Mouse (Mus musculus): Measurements from ENCODE around the gene Chtf18. TPM values are rescaled to one million over a fixed set of nuclear protein-coding genes. Genes with fewer than 3 reads are reported as not detected.

The Chtf18 gene
- polyA plus RNA-seq, 1 experiment from 2014 or later: 23.0 TPM

DNA sequence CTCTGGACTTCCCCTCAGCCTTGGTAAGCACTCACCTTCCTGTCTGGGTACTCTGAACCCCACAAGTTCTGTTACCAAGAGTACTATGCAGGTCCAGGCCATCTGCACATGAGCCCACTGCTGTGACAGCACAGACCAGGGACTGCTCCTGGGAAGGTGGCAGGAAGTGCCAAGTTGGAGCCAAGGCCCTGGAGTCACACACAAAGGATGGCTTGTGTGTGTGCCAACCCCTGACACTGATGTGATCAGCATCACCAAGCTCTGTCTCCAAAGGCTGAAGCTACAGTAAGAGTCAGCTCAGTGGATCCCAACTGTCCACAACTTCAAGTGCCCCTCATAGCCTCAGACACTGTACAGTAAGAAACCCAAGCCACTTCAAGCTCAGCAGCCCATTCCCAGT, 54.2 kb downstream of the Chtf18 start:
- H3K4me3 ChIP-seq (ENCODE audit: low read depth, low read length): no peak overlapping the region
- H3K27me3 ChIP-seq (replicated peaks; ENCODE audit: control insufficient read depth, insufficient read depth, low read length): no peaks in the 10 kb centered on the region
- H3K9ac ChIP-seq (ENCODE audit: low read length): no peak overlapping the region
- no peaks in the 10 kb centered on the region for H3K36me3 ChIP-seq (ENCODE audit: control insufficient read depth, insufficient read depth, low read length)
- DNase-seq (ENCODE audit: low spot score): no peak
- no peak overlapping the region for H3K27ac ChIP-seq (ENCODE audit: low read depth)
- no peaks in the 10 kb centered on the region for H3K9me3 ChIP-seq (ENCODE audit: control insufficient read depth, low read length)
- no peak for ATAC-seq (replicated peaks; ENCODE audit: low FRiP score, low TSS enrichment, low read depth)
- no peak overlapping the region for H3K4me2 ChIP-seq (ENCODE audit: low read length)
- no peaks in the 10 kb centered on the region for H3K4me1 ChIP-seq (replicated peaks; ENCODE audit: control insufficient read depth, insufficient read depth, low read length)

Small RNAs within 50 kb of the gene (microRNA-seq; reads per million reads assigned to microRNA genes)
- not detected for gene Gm25083

Other genes with a start within 250 kb of the Chtf18 start
- 0.19 and 0.36 TPM in 2 replicates for gene Sstr5, start 230.1 kb downstream of the Chtf18 start, polyA plus RNA-seq (2014; fragmentation: Nextera tagmentation; extraction: Ambion mirVana)
- gene Sox8, start 156.7 kb downstream of the Chtf18 start, polyA plus RNA-seq (2014; fragmentation: Nextera tagmentation; extraction: Ambion mirVana): 9.1 and 9.4 TPM in 2 replicates
- gene Lmf1, start 148.3 kb downstream of the Chtf18 start, polyA plus RNA-seq (2014; fragmentation: Nextera tagmentation; extraction: Ambion mirVana): 31.3 and 33.5 TPM in 2 replicates
- gene Gng13, start 10.2 kb downstream of the Chtf18 start, polyA plus RNA-seq (2014; fragmentation: Nextera tagmentation; extraction: Ambion mirVana): 2.4 and 2.7 TPM in 2 replicates
- gene Rpusd1, start 251 bp upstream of the Chtf18 start, polyA plus RNA-seq (2014; fragmentation: Nextera tagmentation; extraction: Ambion mirVana): 23.7 and 24.6 TPM in 2 replicates
- gene Mslnl, start 8.6 kb upstream of the Chtf18 start, polyA plus RNA-seq (2014; fragmentation: Nextera tagmentation; extraction: Ambion mirVana): 0.08 TPM in 1 of 2 replicates, not detected in the other
- 10.5 and 12.9 TPM in 2 replicates for gene Msln, start 27.0 kb upstream of the Chtf18 start, polyA plus RNA-seq (2014; fragmentation: Nextera tagmentation; extraction: Ambion mirVana)
- gene Narfl, start 46.4 kb upstream of the Chtf18 start, polyA plus RNA-seq (2014; fragmentation: Nextera tagmentation; extraction: Ambion mirVana): 25.2 and 29.3 TPM in 2 replicates
- gene Haghl, start 58.3 kb upstream of the Chtf18 start, polyA plus RNA-seq (2014; fragmentation: Nextera tagmentation; extraction: Ambion mirVana): 57.2 and 67.8 TPM in 2 replicates
- 0.28 TPM in 2 replicates for gene Ccdc78, start 59.2 kb upstream of the Chtf18 start, polyA plus RNA-seq (2014; fragmentation: Nextera tagmentation; extraction: Ambion mirVana)
- gene Fam173a, start 65.5 kb upstream of the Chtf18 start, polyA plus RNA-seq (2014; fragmentation: Nextera tagmentation; extraction: Ambion mirVana): 93.5 and 93.8 TPM in 2 replicates
- 0.34 TPM in 1 of 2 replicates, not detected in the other for gene AC134908.4, start 68.2 kb upstream of the Chtf18 start, polyA plus RNA-seq (2014; fragmentation: Nextera tagmentation; extraction: Ambion mirVana)
- gene Metrn, start 69.7 kb upstream of the Chtf18 start, polyA plus RNA-seq (2014; fragmentation: Nextera tagmentation; extraction: Ambion mirVana): 8.6 and 9.2 TPM in 2 replicates
- gene Fbxl16, start 81.7 kb upstream of the Chtf18 start, polyA plus RNA-seq (2014; fragmentation: Nextera tagmentation; extraction: Ambion mirVana): 3.9 and 4.7 TPM in 2 replicates
- 29.4 and 30.8 TPM in 2 replicates for gene Wdr24, start 96.2 kb upstream of the Chtf18 start, polyA plus RNA-seq (2014; fragmentation: Nextera tagmentation; extraction: Ambion mirVana)
- 39.5 and 40.2 TPM in 2 replicates for gene Jmjd8, start 101.4 kb upstream of the Chtf18 start, polyA plus RNA-seq (2014; fragmentation: Nextera tagmentation; extraction: Ambion mirVana)
- 345 and 350 TPM in 2 replicates for gene Stub1, start 106.0 kb upstream of the Chtf18 start, polyA plus RNA-seq (2014; fragmentation: Nextera tagmentation; extraction: Ambion mirVana)
- gene Rhbdl1, start 109.9 kb upstream of the Chtf18 start, polyA plus RNA-seq (2014; fragmentation: Nextera tagmentation; extraction: Ambion mirVana): 1.3 and 1.5 TPM in 2 replicates
- gene Gm20683, start 114.3 kb upstream of the Chtf18 start, polyA plus RNA-seq (2014; fragmentation: Nextera tagmentation; extraction: Ambion mirVana): 1.6 and 2.3 TPM in 2 replicates
- 10.4 and 11.5 TPM in 2 replicates for gene Rhot2, start 117.4 kb upstream of the Chtf18 start, polyA plus RNA-seq (2014; fragmentation: Nextera tagmentation; extraction: Ambion mirVana)
- gene Wdr90, start 134.1 kb upstream of the Chtf18 start, polyA plus RNA-seq (2014; fragmentation: Nextera tagmentation; extraction: Ambion mirVana): 18.2 and 19.8 TPM in 2 replicates
- gene Mcrip2, start 141.3 kb upstream of the Chtf18 start, polyA plus RNA-seq (2014; fragmentation: Nextera tagmentation; extraction: Ambion mirVana): 44.1 and 61.2 TPM in 2 replicates
- gene Mettl26, start 147.7 kb upstream of the Chtf18 start, polyA plus RNA-seq (2014; fragmentation: Nextera tagmentation; extraction: Ambion mirVana): 63.2 and 64.1 TPM in 2 replicates
- 0.40 and 0.69 TPM in 2 replicates for gene Wfikkn1, start 153.4 kb upstream of the Chtf18 start, polyA plus RNA-seq (2014; fragmentation: Nextera tagmentation; extraction: Ambion mirVana)
- gene Rab40c, start 192.3 kb upstream of the Chtf18 start, polyA plus RNA-seq (2014; fragmentation: Nextera tagmentation; extraction: Ambion mirVana): 14.2 and 14.6 TPM in 2 replicates
- gene Pigq, start 217.5 kb upstream of the Chtf18 start, polyA plus RNA-seq (2014; fragmentation: Nextera tagmentation; extraction: Ambion mirVana): 59.9 and 60.8 TPM in 2 replicates
- not detected in 2 replicates for gene Nhlrc4, start 217.5 kb upstream of the Chtf18 start, polyA plus RNA-seq (2014; fragmentation: Nextera tagmentation; extraction: Ambion mirVana)
- gene A930017K11Rik, start 225.1 kb upstream of the Chtf18 start, polyA plus RNA-seq (2014; fragmentation: Nextera tagmentation; extraction: Ambion mirVana): 0.28 TPM in 1 of 2 replicates, not detected in the other

Measured in intestine, embryonic 14.5 days (tissue).